Mouse (Mus musculus) midbrain, embryonic 12.5 days (tissue): Measurements from ENCODE around the gene Plac1. TPM values are rescaled to one million over a fixed set of nuclear protein-coding genes. Genes with fewer than 3 reads are reported as not detected.
A peak's percentile ranks its signal among the peaks of the same experiment; 100 is the strongest.

ENCODE experiments used
- ATAC-seq: fragments of 200-750 bp; cut with Nextera tagmentation; 2 replicates; pipeline ENCODE4 v1.8.0; 2017; ENCODE audit warnings: low read depth, moderate TSS enrichment, moderate library complexity; ENCODE audit not compliant: low FRiP score
- H3K27ac ChIP-seq: fragments of 300-500 bp; sonication (generic); replicated peaks from 2 replicates; pipeline ENCODE4 v1.5.1; 2016; ENCODE audit warnings: mild to moderate bottlenecking
- H3K27me3 ChIP-seq: fragments of 300-500 bp; sonication (generic); 2 replicates; pipeline ENCODE4 v1.6.1; 2016; ENCODE audit warnings: mild to moderate bottlenecking
- H3K36me3 ChIP-seq: fragments of 300-500 bp; sonication (generic); 2 replicates; pipeline ENCODE4 v1.6.1; 2016
- H3K4me1 ChIP-seq: fragments of 300-500 bp; sonication (generic); 2 replicates; pipeline ENCODE4 v1.6.1; 2016
- H3K4me2 ChIP-seq: fragments of 300-500 bp; sonication (generic); replicated peaks from 2 replicates; pipeline ENCODE4 v1.6.1; 2016; ENCODE audit warnings: mild to moderate bottlenecking, moderate library complexity
- H3K4me3 ChIP-seq: fragments of 300-500 bp; sonication (generic); 2 replicates; pipeline ENCODE4 v1.5.1; 2016; ENCODE audit warnings: mild to moderate bottlenecking
- H3K9ac ChIP-seq: fragments of 300-500 bp; sonication (generic); replicated peaks from 2 replicates; pipeline ENCODE4 v1.6.1; 2016; ENCODE audit warnings: mild to moderate bottlenecking, moderate library complexity
- H3K9me3 ChIP-seq: fragments of 300-500 bp; sonication (generic); 2 replicates; pipeline ENCODE4 v1.6.1; 2016; ENCODE audit warnings: mild to moderate bottlenecking
- WGBS: fragments of 180-500 bp; shearing (Covaris S2); methylation state at CpG from one replicate; pipeline ENCODE4 v1.1.7; 2016; 5-methylcytosine and 5-hydroxymethylcytosine counted together
- polyA plus RNA-seq: library from polyadenylated mRNA; unstranded; fragments of >200 nt; fragmentation: Nextera tagmentation; extraction: Ambion mirVana; gene quantifications from 2 replicates; pipeline ENCODE4 v1.2.1, GENCODE M21; 2016

The Plac1 gene
- polyA plus RNA-seq, 1 experiment from 2014 or later = 1.0 TPM

- no peak for ATAC-seq
- no peak overlapping the region for H3K4me2 ChIP-seq
- H3K9ac ChIP-seq = no peak overlapping the region
- H3K4me3 ChIP-seq = no peak overlapping the region
- no peak overlapping the region for H3K27ac ChIP-seq
- no peaks in the 10 kb centered on the region for H3K27me3 ChIP-seq
- 60% methylated on average over 4 of the region's 4 CpGs for WGBS
- no peaks in the 10 kb centered on the region for H3K4me1 ChIP-seq
- H3K9me3 ChIP-seq = no peaks in the 10 kb centered on the region
- no peaks in the 10 kb centered on the region for H3K36me3 ChIP-seq
Measured at GRCm38 (mm10) chrX:53098293-53098692, 141.6 kb downstream of the Plac1 start.

GRCm38 (mm10) chrX:53097786-53098185 is 142.1 kb downstream of the Plac1 start:
- Histone ChIP-seq H3K36me3 (no peaks in the 10 kb centered on the region), H3K27ac (no peak overlapping the region), H3K4me3 (no peak overlapping the region), H3K9me3 (no peaks in the 10 kb centered on the region), H3K9ac (no peak overlapping the region), H3K4me1 (no peaks in the 10 kb centered on the region), H3K27me3 (no peaks in the 10 kb centered on the region), H3K4me2 (no peak overlapping the region)
- ATAC-seq = no peak
- WGBS = 74% methylated on average over 4 of the region's 4 CpGs

- no peaks in the 10 kb centered on the region for H3K4me1 ChIP-seq
- no peaks in the 10 kb centered on the region for H3K36me3 ChIP-seq
- no peak overlapping the region for H3K9ac ChIP-seq
- H3K9me3 ChIP-seq = no peaks in the 10 kb centered on the region
- no peaks in the 10 kb centered on the region for H3K27me3 ChIP-seq
- no peak overlapping the region for H3K27ac ChIP-seq
- no peak overlapping the region for H3K4me3 ChIP-seq
- no peak overlapping the region for H3K4me2 ChIP-seq
- 61% methylated on average over 2 of the region's 2 CpGs for WGBS
- ATAC-seq = no peak
Measured at GRCm38 (mm10) chrX:53093381-53093780, 146.5 kb downstream of the Plac1 start.

- Histone ChIP-seq H3K27ac (no peak overlapping the region), H3K4me3 (no peak overlapping the region), H3K36me3 (no peaks in the 10 kb centered on the region), H3K4me2 (no peak overlapping the region), H3K9me3 (no peaks in the 10 kb centered on the region), H3K9ac (no peak overlapping the region), H3K4me1 (no peaks in the 10 kb centered on the region), H3K27me3 (no peaks in the 10 kb centered on the region)
- no peak for ATAC-seq
- 75% methylated on average over 5 of the region's 5 CpGs for WGBS
Measured at GRCm38 (mm10) chrX:53088663-53089292, 151.1 kb downstream of the Plac1 start.

- WGBS = 78% methylated on average over 1 of the region's 1 CpGs
- H3K4me1 ChIP-seq = no peaks in the 10 kb centered on the region
- no peak overlapping the region for H3K4me3 ChIP-seq
- no peaks in the 10 kb centered on the region for H3K27me3 ChIP-seq
- H3K9me3 ChIP-seq = no peaks in the 10 kb centered on the region
- H3K9ac ChIP-seq = no peak overlapping the region
- H3K36me3 ChIP-seq = no peaks in the 10 kb centered on the region
- H3K4me2 ChIP-seq = no peak overlapping the region
- no peak for ATAC-seq
- no peak overlapping the region for H3K27ac ChIP-seq
Measured at GRCm38 (mm10) chrX:53087202-53087601, 152.7 kb downstream of the Plac1 start.

- ATAC-seq = no peak
- no peak overlapping the region for H3K4me3 ChIP-seq
- H3K27ac ChIP-seq = no peak overlapping the region
- no peak overlapping the region for H3K9ac ChIP-seq
- no peaks in the 10 kb centered on the region for H3K4me1 ChIP-seq
- no peaks in the 10 kb centered on the region for H3K9me3 ChIP-seq
- WGBS = 72% methylated on average over 5 of the region's 5 CpGs
- no peaks in the 10 kb centered on the region for H3K36me3 ChIP-seq
- no peak overlapping the region for H3K4me2 ChIP-seq
- no peaks in the 10 kb centered on the region for H3K27me3 ChIP-seq
Measured at GRCm38 (mm10) chrX:53085559-53085958, 154.4 kb downstream of the Plac1 start.

- Histone ChIP-seq H3K4me3 (no peak overlapping the region), H3K9me3 (no peaks in the 10 kb centered on the region), H3K36me3 (no peaks in the 10 kb centered on the region), H3K4me1 (no peaks in the 10 kb centered on the region), H3K9ac (no peak overlapping the region), H3K4me2 (no peak overlapping the region), H3K27me3 (peaks cover 4% of the 10 kb centered on the region; the same call in 1 of the 2 replicates), H3K27ac (no peak overlapping the region)
- no peak for ATAC-seq
- 84% methylated on average over 3 of the region's 3 CpGs for WGBS
Measured at GRCm38 (mm10) chrX:53064406-53064805, 175.5 kb downstream of the Plac1 start.

GRCm38 (mm10) chrX:53059426-53060007 is 180.4 kb downstream of the Plac1 start:
- H3K27me3 ChIP-seq = peaks cover 15% of the 10 kb centered on the region; the same call in 1 of the 2 replicates
- 27% methylated on average over 11 of the region's 11 CpGs for WGBS
- no peaks in the 10 kb centered on the region for H3K36me3 ChIP-seq
- H3K9ac ChIP-seq = no peak overlapping the region
- ATAC-seq = no peak
- peak overlapping the region; percentile 48 for H3K4me2 ChIP-seq
- H3K9me3 ChIP-seq = no peaks in the 10 kb centered on the region
- H3K4me3 ChIP-seq = no peak overlapping the region
- H3K4me1 ChIP-seq = no peaks in the 10 kb centered on the region
- H3K27ac ChIP-seq = no peak overlapping the region

- Histone ChIP-seq H3K9ac (no peak overlapping the region), H3K9me3 (no peaks in the 10 kb centered on the region), H3K27ac (no peak overlapping the region), H3K27me3 (peaks cover 15% of the 10 kb centered on the region; the same call in 1 of the 2 replicates), H3K4me1 (no peaks in the 10 kb centered on the region), H3K36me3 (no peaks in the 10 kb centered on the region), H3K4me3 (peak overlapping the region; percentile 29), H3K4me2 (peak overlapping the region; percentile 48)
- WGBS = 16% methylated on average over 33 of the region's 33 CpGs
- ATAC-seq = no peak
Measured at GRCm38 (mm10) chrX:53058459-53059280, 181.2 kb downstream of the Plac1 start.

GRCm38 (mm10) chrX:53057760-53058090 is 182.2 kb downstream of the Plac1 start:
- H3K27ac ChIP-seq = no peak overlapping the region
- H3K27me3 ChIP-seq = peaks cover 15% of the 10 kb centered on the region; the same call in 1 of the 2 replicates
- H3K9me3 ChIP-seq = no peaks in the 10 kb centered on the region
- peaks cover under 1% of the 10 kb centered on the region; the same call in 1 of the 2 replicates for H3K4me1 ChIP-seq
- ATAC-seq = no peak
- H3K36me3 ChIP-seq = no peaks in the 10 kb centered on the region
- WGBS = 24% methylated on average over 6 of the region's 6 CpGs
- no peak overlapping the region for H3K9ac ChIP-seq
- peak overlapping the region; percentile 57; the same call in 1 of the 2 replicates for H3K4me3 ChIP-seq
- H3K4me2 ChIP-seq = peak overlapping the region; percentile 58

- 18% methylated on average over 38 of the region's 42 CpGs for WGBS
- Histone ChIP-seq H3K27ac (peak overlapping the region; percentile 71), H3K9me3 (no peaks in the 10 kb centered on the region)
Measured at GRCm38 (mm10) chrX:53057054-53057759, 182.7 kb downstream of the Plac1 start.

More at GRCm38 (mm10) chrX:53057054-53057759, 182.7 kb downstream of the Plac1 start:
- Histone ChIP-seq H3K36me3 (no peaks in the 10 kb centered on the region), H3K4me2 (peak overlapping the region; percentile 58), H3K9ac (peak overlapping the region; percentile 59), H3K27me3 (peaks cover 15% of the 10 kb centered on the region; the same call in 1 of the 2 replicates), H3K4me1 (peaks cover 5% of the 10 kb centered on the region), H3K4me3 (peak overlapping the region; percentile 57)
- ATAC-seq = peak; percentile 92
